Mouse (Mus musculus): ENCODE results near the gene Gm45716. TPM values are rescaled to one million over a fixed set of nuclear protein-coding genes. Genes with fewer than 3 reads are reported as not detected.

Gene Gm45716
- total and polyA plus RNA-seq, 2 experiments from 2014 or later, result 10.0 to 23.6 TPM

GRCm38 (mm10) chr11:90254536-90254935 is 67.1 kb downstream of the Gm45716 start:
- no peak for ATAC-seq (ENCODE audit: low FRiP score)
- DNase-seq (ENCODE audit: low spot score), result no peak
- H3K9ac ChIP-seq (replicated peaks; ENCODE audit: low read length, poor library complexity, severe bottlenecking), result no peak overlapping the region
- H3K9me3 ChIP-seq (ENCODE audit: low read length), result no peaks in the 10 kb centered on the region
- no peak for TF ChIP-seq CTCF (IDR thresholded peaks at IDR 0.05)
- H3K4me2 ChIP-seq (ENCODE audit: low read depth, low read length, poor library complexity, severe bottlenecking), result no peak overlapping the region
- no peak overlapping the region for H3K27ac ChIP-seq (ENCODE audit: low read depth, low read length)
- H3K27me3 ChIP-seq (ENCODE audit: insufficient read depth, low read length), result no peaks in the 10 kb centered on the region
- H3K4me3 ChIP-seq (ENCODE audit: low read depth, low read length), result no peak overlapping the region
- peaks cover 4% of the 10 kb centered on the region; the same call in 1 of the 2 replicates for H3K36me3 ChIP-seq (ENCODE audit: insufficient read depth, low read length)
- 86% methylated on average over 3 of the region's 3 CpGs for WGBS
- H3K4me1 ChIP-seq (ENCODE audit: insufficient read depth, low read length), result 0 out of 2 replicates have a peak, but pooled peaks cover 3% of the 10 kb centered on the region

- no peaks in the 10 kb centered on the region for H3K27me3 ChIP-seq (ENCODE audit: insufficient read depth, low read length)
- H3K4me2 ChIP-seq (ENCODE audit: low read depth, low read length, poor library complexity, severe bottlenecking), result no peak overlapping the region
- WGBS, result 70% methylated on average over 6 of the region's 6 CpGs
- no peak for TF ChIP-seq CTCF (IDR thresholded peaks at IDR 0.05)
- H3K9ac ChIP-seq (replicated peaks; ENCODE audit: low read length, poor library complexity, severe bottlenecking), result no peak overlapping the region
- DNase-seq (ENCODE audit: low spot score), result no peak
- no peaks in the 10 kb centered on the region for H3K9me3 ChIP-seq (ENCODE audit: low read length)
- H3K27ac ChIP-seq (ENCODE audit: low read depth, low read length), result no peak overlapping the region
- no peak for ATAC-seq (ENCODE audit: low FRiP score)
- 0 out of 2 replicates have a peak, but pooled peaks cover 3% of the 10 kb centered on the region for H3K4me1 ChIP-seq (ENCODE audit: insufficient read depth, low read length)
- H3K4me3 ChIP-seq (ENCODE audit: low read depth, low read length), result no peak overlapping the region
- peaks cover 15% of the 10 kb centered on the region for H3K36me3 ChIP-seq (ENCODE audit: insufficient read depth, low read length)
These were observed 68.2 kb downstream of the Gm45716 start for GRCm38 (mm10) chr11:90255687-90256086.

GRCm38 (mm10) chr11:90256833-90257525 is 69.5 kb downstream of the Gm45716 start:
- Histone ChIP-seq H3K9ac (replicated peaks; ENCODE audit: low read length, poor library complexity, severe bottlenecking) (no peak overlapping the region), H3K27ac (ENCODE audit: low read depth, low read length) (no peak overlapping the region), H3K4me1 (ENCODE audit: insufficient read depth, low read length) (no peaks in the 10 kb centered on the region), H3K4me2 (ENCODE audit: low read depth, low read length, poor library complexity, severe bottlenecking) (no peak overlapping the region), H3K9me3 (ENCODE audit: low read length) (no peaks in the 10 kb centered on the region), H3K4me3 (ENCODE audit: low read depth, low read length) (no peak overlapping the region), H3K36me3 (ENCODE audit: insufficient read depth, low read length) (peaks cover 25% of the 10 kb centered on the region), H3K27me3 (ENCODE audit: insufficient read depth, low read length) (no peaks in the 10 kb centered on the region)
- ATAC-seq (ENCODE audit: low FRiP score), result no peak
- no peak for TF ChIP-seq CTCF (IDR thresholded peaks at IDR 0.05)
- WGBS, result 90% methylated on average over 16 of the region's 16 CpGs
- no peak for DNase-seq (ENCODE audit: low spot score)

GRCm38 (mm10) chr11:90258321-90258927 is 70.9 kb downstream of the Gm45716 start:
- Histone ChIP-seq H3K9me3 (ENCODE audit: low read length) (no peaks in the 10 kb centered on the region), H3K27ac (ENCODE audit: low read depth, low read length) (no peak overlapping the region), H3K4me2 (ENCODE audit: low read depth, low read length, poor library complexity, severe bottlenecking) (no peak overlapping the region), H3K27me3 (ENCODE audit: insufficient read depth, low read length) (no peaks in the 10 kb centered on the region), H3K4me3 (ENCODE audit: low read depth, low read length) (no peak overlapping the region), H3K9ac (replicated peaks; ENCODE audit: low read length, poor library complexity, severe bottlenecking) (no peak overlapping the region), H3K36me3 (ENCODE audit: insufficient read depth, low read length) (peaks cover 32% of the 10 kb centered on the region), H3K4me1 (ENCODE audit: insufficient read depth, low read length) (no peaks in the 10 kb centered on the region)
- WGBS, result 73% methylated on average over 10 of the region's 10 CpGs
- no peak for TF ChIP-seq CTCF (IDR thresholded peaks at IDR 0.05)
- DNase-seq (ENCODE audit: low spot score) (no peak), ATAC-seq (ENCODE audit: low FRiP score) (no peak)

GRCm38 (mm10) chr11:90259071-90259470 is 71.6 kb downstream of the Gm45716 start:
- WGBS, result 68% methylated on average over 4 of the region's 4 CpGs
- no peak for ATAC-seq (ENCODE audit: low FRiP score)

GRCm38 (mm10) chr11:90259826-90260225 is 72.3 kb downstream of the Gm45716 start:
- Histone ChIP-seq H3K36me3 (ENCODE audit: insufficient read depth, low read length) (peaks cover 35% of the 10 kb centered on the region), H3K9me3 (ENCODE audit: low read length) (no peaks in the 10 kb centered on the region), H3K4me1 (ENCODE audit: insufficient read depth, low read length) (no peaks in the 10 kb centered on the region), H3K27me3 (ENCODE audit: insufficient read depth, low read length) (no peaks in the 10 kb centered on the region), H3K9ac (replicated peaks; ENCODE audit: low read length, poor library complexity, severe bottlenecking) (no peak overlapping the region), H3K4me2 (ENCODE audit: low read depth, low read length, poor library complexity, severe bottlenecking) (no peak overlapping the region), H3K27ac (ENCODE audit: low read depth, low read length) (no peak overlapping the region), H3K4me3 (ENCODE audit: low read depth, low read length) (no peak overlapping the region)
- 90% methylated on average over 9 of the region's 9 CpGs for WGBS
- ATAC-seq (ENCODE audit: low FRiP score) (no peak), DNase-seq (ENCODE audit: low spot score) (no peak)
- no peak for TF ChIP-seq CTCF (IDR thresholded peaks at IDR 0.05)

More at GRCm38 (mm10) chr11:90259071-90259470, 71.6 kb downstream of the Gm45716 start:
- Histone ChIP-seq H3K9me3 (ENCODE audit: low read length) (no peaks in the 10 kb centered on the region), H3K4me1 (ENCODE audit: insufficient read depth, low read length) (no peaks in the 10 kb centered on the region), H3K27ac (ENCODE audit: low read depth, low read length) (no peak overlapping the region), H3K9ac (replicated peaks; ENCODE audit: low read length, poor library complexity, severe bottlenecking) (no peak overlapping the region), H3K4me3 (ENCODE audit: low read depth, low read length) (no peak overlapping the region), H3K4me2 (ENCODE audit: low read depth, low read length, poor library complexity, severe bottlenecking) (no peak overlapping the region), H3K27me3 (ENCODE audit: insufficient read depth, low read length) (no peaks in the 10 kb centered on the region), H3K36me3 (ENCODE audit: insufficient read depth, low read length) (peaks cover 33% of the 10 kb centered on the region)
- no peak for DNase-seq (ENCODE audit: low spot score)
- no peak for TF ChIP-seq CTCF (IDR thresholded peaks at IDR 0.05)
